Mouse (Mus musculus) lung, adult 2 months (tissue): Measurements from ENCODE around the gene D230025D16Rik.
"Not testable (repeated sequence)": the region's sequence is repeated elsewhere in the genome, so short reads cannot be mapped to it uniquely, and the experiment has no call there.

Source experiments
- CTCF ChIP-seq: fragments of 200-500 bp; IDR thresholded peaks from 2 replicates; pipeline ENCODE4 v1.5.1; 2011; ENCODE audit warnings: mild to moderate bottlenecking, low read length, control low read depth; ENCODE audit not compliant: insufficient read depth
- POLR2A ChIP-seq: fragments of 200-500 bp; IDR thresholded peaks from 2 replicates; pipeline ENCODE4 v1.6.1; 2011; ENCODE audit warnings: low read depth, mild to moderate bottlenecking, control low read depth, low read length, borderline replicate concordance; ENCODE audit errors: extremely low read depth

- TF ChIP-seq CTCF, POLR2A: not testable (repeated sequence)
Measured at GRCm38 (mm10) chr8:105291802-105292201, 66.9 kb downstream of the D230025D16Rik start.
